Mouse (Mus musculus): ENCODE measurements around the gene Tmem242. TPM values are rescaled to one million over a fixed set of nuclear protein-coding genes. Genes with fewer than 3 reads are reported as not detected.

Tmem242 gene
- polyA plus RNA-seq, 1 experiment: 3.7 TPM

GRCm38 (mm10) chr17:5416518-5416917, 23.5 kb downstream of the Tmem242 start:
- no peak overlapping the region for H3K27ac ChIP-seq (ENCODE audit: insufficient read depth, low read depth, low read length)
- no peaks in the 10 kb centered on the region for H3K4me1 ChIP-seq (ENCODE audit: control insufficient read depth, insufficient read depth, insufficient read length, low read length)
- WGBS: 96% methylated on average over 3 of the region's 3 CpGs
- H3K27me3 ChIP-seq (ENCODE audit: control insufficient read depth, insufficient read depth, low read length): no peaks in the 10 kb centered on the region
- H3K36me3 ChIP-seq (ENCODE audit: control insufficient read depth, insufficient read depth, low read length): peaks cover 13% of the 10 kb centered on the region
- no peak for TF ChIP-seq CTCF (IDR thresholded peaks at IDR 0.05; ENCODE audit: extremely low read depth, insufficient read length, insufficient replicate concordance, low read depth, low read length)
- no peak for TF ChIP-seq POLR2A (IDR thresholded peaks at IDR 0.05; ENCODE audit: low read depth, low read length)
- no peak overlapping the region for H3K4me3 ChIP-seq (ENCODE audit: low read depth, low read length)

DNA sequence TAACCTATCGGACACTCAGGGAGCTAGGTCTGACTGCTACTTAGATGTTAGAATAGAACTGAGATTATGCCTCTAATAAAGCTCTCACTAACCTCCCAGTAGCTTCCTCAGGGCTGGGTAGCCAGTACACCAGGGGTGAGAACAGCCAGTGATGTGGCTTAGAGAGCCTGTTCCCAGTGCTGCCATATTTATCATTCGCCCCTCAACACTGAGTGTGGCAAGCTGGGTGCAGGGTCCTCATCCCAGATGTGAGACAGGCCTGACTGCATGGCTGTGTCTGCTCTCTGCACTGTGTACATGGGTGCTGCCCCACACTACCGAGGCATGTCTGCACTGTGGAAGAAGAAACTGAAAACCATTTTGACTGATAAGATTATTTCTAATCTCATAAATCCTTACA, 26.0 kb downstream of the Tmem242 start:
- WGBS: 78% methylated on average over 3 of the region's 3 CpGs
- Histone ChIP-seq H3K27me3 (ENCODE audit: control insufficient read depth, insufficient read depth, low read length) (no peaks in the 10 kb centered on the region), H3K36me3 (ENCODE audit: control insufficient read depth, insufficient read depth, low read length) (peaks cover 13% of the 10 kb centered on the region), H3K4me1 (ENCODE audit: control insufficient read depth, insufficient read depth, insufficient read length, low read length) (no peaks in the 10 kb centered on the region), H3K27ac (ENCODE audit: insufficient read depth, low read depth, low read length) (no peak overlapping the region), H3K4me3 (ENCODE audit: low read depth, low read length) (no peak overlapping the region)
- TF ChIP-seq POLR2A (IDR thresholded peaks at IDR 0.05; ENCODE audit: low read depth, low read length): no peak
- TF ChIP-seq CTCF (IDR thresholded peaks at IDR 0.05; ENCODE audit: extremely low read depth, insufficient read length, insufficient replicate concordance, low read depth, low read length): no peak

DNA sequence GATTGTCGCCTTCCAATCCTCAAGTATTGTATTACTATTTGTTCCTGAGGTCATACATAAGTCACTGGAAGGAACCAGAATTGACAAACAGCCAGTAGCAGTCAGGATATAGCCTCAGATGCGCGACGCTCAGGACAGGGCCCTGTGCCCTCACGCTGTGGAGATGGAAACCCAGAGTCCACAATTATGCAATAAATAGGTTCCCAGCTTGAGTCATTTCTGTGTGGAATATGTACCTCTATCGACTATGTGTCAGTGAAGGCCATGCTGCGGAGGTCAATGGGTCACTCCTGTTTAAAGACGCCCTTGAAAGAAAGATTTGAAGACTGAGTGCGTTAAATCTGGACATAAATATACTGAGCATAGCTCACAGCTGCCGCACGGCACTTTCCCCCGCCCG, 26.7 kb downstream of the Tmem242 start:
- no peaks in the 10 kb centered on the region for H3K27me3 ChIP-seq (ENCODE audit: control insufficient read depth, insufficient read depth, low read length)
- 92% methylated on average over 13 of the region's 13 CpGs for WGBS
- no peak overlapping the region for H3K4me3 ChIP-seq (ENCODE audit: low read depth, low read length)
- TF ChIP-seq POLR2A (IDR thresholded peaks at IDR 0.05; ENCODE audit: low read depth, low read length) (no peak), CTCF (IDR thresholded peaks at IDR 0.05; ENCODE audit: extremely low read depth, insufficient read length, insufficient replicate concordance, low read depth, low read length) (no peak)
- no peak overlapping the region for H3K27ac ChIP-seq (ENCODE audit: insufficient read depth, low read depth, low read length)
- H3K4me1 ChIP-seq (ENCODE audit: control insufficient read depth, insufficient read depth, insufficient read length, low read length): no peaks in the 10 kb centered on the region
- H3K36me3 ChIP-seq (ENCODE audit: control insufficient read depth, insufficient read depth, low read length): peaks cover 11% of the 10 kb centered on the region

DNA sequence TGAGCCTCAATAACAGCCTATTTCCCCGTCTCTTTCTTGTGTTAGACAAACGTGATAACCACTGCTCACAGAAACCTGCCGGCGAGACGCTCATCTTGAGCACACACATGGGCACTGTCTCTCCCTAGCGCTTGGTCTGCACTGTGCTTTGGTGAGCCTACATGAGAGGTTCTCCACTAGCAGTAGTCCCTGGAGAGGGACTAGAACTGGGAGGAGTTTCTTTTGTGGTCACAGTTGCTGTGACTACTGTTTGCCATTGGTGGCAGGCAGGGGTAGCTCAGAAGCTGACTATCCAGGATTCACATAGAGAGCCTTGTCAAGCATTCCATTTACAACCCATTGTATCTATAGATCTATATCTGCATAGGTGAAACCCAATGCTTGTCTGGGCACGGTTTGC, 27.3 kb downstream of the Tmem242 start:
- no peak overlapping the region for H3K4me3 ChIP-seq (ENCODE audit: low read depth, low read length)
- H3K4me1 ChIP-seq (ENCODE audit: control insufficient read depth, insufficient read depth, insufficient read length, low read length): no peaks in the 10 kb centered on the region
- TF ChIP-seq CTCF (IDR thresholded peaks at IDR 0.05; ENCODE audit: extremely low read depth, insufficient read length, insufficient replicate concordance, low read depth, low read length): no peak
- TF ChIP-seq POLR2A (IDR thresholded peaks at IDR 0.05; ENCODE audit: low read depth, low read length): no peak
- H3K27me3 ChIP-seq (ENCODE audit: control insufficient read depth, insufficient read depth, low read length): no peaks in the 10 kb centered on the region
- peaks cover 8% of the 10 kb centered on the region for H3K36me3 ChIP-seq (ENCODE audit: control insufficient read depth, insufficient read depth, low read length)
- WGBS: 86% methylated on average over 7 of the region's 7 CpGs
- no peak overlapping the region for H3K27ac ChIP-seq (ENCODE audit: insufficient read depth, low read depth, low read length)

DNA sequence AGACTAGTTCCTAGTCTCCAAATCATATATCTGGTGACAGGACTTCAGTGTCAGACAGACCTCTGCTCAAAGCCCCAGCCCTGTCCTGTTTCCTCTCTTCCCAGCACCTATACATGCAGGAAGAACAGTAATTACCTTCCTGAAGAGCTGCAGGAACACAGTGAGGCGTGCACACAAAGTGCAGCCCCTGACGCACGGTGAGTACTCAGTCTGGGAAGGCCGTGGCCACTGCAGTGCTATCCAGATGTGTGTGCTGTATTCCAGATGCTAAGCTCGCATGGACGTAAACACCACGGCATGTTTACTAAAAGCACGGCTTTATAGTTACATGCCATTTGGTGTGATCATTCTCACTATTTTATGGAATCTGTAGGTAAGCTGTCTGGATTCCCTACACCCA, 27.8 kb downstream of the Tmem242 start:
- TF ChIP-seq CTCF (IDR thresholded peaks at IDR 0.05; ENCODE audit: extremely low read depth, insufficient read length, insufficient replicate concordance, low read depth, low read length) (no peak), POLR2A (IDR thresholded peaks at IDR 0.05; ENCODE audit: low read depth, low read length) (no peak)
- 91% methylated on average over 8 of the region's 8 CpGs for whole genome bisulfite sequencing

DNA sequence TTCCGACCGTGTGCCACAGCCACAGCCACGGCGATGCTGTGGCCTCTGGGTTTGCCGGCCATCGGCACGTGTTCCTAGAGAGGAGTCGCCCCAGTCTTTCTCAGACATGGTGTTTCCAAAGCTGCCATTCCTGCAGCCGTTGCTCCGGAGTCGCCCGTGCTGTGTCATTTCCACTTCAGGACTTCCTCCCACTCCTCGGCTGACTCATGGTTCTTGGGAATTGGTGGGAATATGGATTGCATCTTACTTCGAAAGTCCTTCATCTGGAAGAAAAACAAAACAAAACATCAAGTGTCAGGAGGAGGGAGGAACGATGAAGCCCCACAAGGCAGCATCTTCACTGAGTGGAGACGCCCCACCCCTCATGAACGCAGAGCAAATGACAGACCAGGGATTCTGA, 28.9 kb downstream of the Tmem242 start:
- Histone ChIP-seq H3K36me3 (ENCODE audit: control insufficient read depth, insufficient read depth, low read length) (peaks cover 6% of the 10 kb centered on the region), H3K4me1 (ENCODE audit: control insufficient read depth, insufficient read depth, insufficient read length, low read length) (peaks cover 2% of the 10 kb centered on the region; the same call in 1 of the 2 replicates), H3K4me3 (ENCODE audit: low read depth, low read length) (no peak overlapping the region), H3K27me3 (ENCODE audit: control insufficient read depth, insufficient read depth, low read length) (no peaks in the 10 kb centered on the region), H3K27ac (ENCODE audit: insufficient read depth, low read depth, low read length) (no peak overlapping the region)
- TF ChIP-seq CTCF (IDR thresholded peaks at IDR 0.05; ENCODE audit: extremely low read depth, insufficient read length, insufficient replicate concordance, low read depth, low read length): no peak
- 90% methylated on average over 17 of the region's 17 CpGs for WGBS

More for the DNA sequence above, 27.8 kb downstream of the Tmem242 start:
- Histone ChIP-seq H3K4me1 (ENCODE audit: control insufficient read depth, insufficient read depth, insufficient read length, low read length) (no peaks in the 10 kb centered on the region), H3K27me3 (ENCODE audit: control insufficient read depth, insufficient read depth, low read length) (no peaks in the 10 kb centered on the region), H3K27ac (ENCODE audit: insufficient read depth, low read depth, low read length) (no peak overlapping the region), H3K4me3 (ENCODE audit: low read depth, low read length) (no peak overlapping the region), H3K36me3 (ENCODE audit: control insufficient read depth, insufficient read depth, low read length) (peaks cover 6% of the 10 kb centered on the region)

DNA sequence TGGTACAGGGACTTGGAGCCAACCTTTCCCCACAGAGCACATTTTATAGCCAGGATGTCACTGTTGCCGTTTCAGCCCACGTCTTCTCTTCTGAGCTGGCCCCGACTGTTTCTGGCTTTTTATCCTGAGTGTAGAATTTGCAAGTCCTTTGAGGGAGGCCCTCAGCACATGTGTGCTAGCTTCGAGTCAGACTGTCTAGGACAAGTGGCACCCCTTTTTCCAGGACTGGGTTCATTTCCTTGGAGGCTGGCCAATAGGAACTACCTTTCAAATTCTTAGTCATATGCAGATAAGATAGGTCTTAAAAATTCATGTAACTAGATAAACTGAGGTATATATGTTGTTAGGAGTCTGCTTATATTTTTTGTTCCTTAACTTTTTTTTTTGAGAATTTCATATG, 29.7 kb downstream of the Tmem242 start:
- Histone ChIP-seq H3K4me3 (ENCODE audit: low read depth, low read length) (no peak overlapping the region), H3K27me3 (ENCODE audit: control insufficient read depth, insufficient read depth, low read length) (no peaks in the 10 kb centered on the region), H3K27ac (ENCODE audit: insufficient read depth, low read depth, low read length) (no peak overlapping the region), H3K4me1 (ENCODE audit: control insufficient read depth, insufficient read depth, insufficient read length, low read length) (peaks cover 2% of the 10 kb centered on the region; the same call in 1 of the 2 replicates), H3K36me3 (ENCODE audit: control insufficient read depth, insufficient read depth, low read length) (peaks cover 6% of the 10 kb centered on the region)
- TF ChIP-seq POLR2A (IDR thresholded peaks at IDR 0.05; ENCODE audit: low read depth, low read length): no peak
- TF ChIP-seq CTCF (IDR thresholded peaks at IDR 0.05; ENCODE audit: extremely low read depth, insufficient read length, insufficient replicate concordance, low read depth, low read length): no peak
- 51% methylated on average over 4 of the region's 4 CpGs for WGBS

- 47% methylated on average over 6 of the region's 6 CpGs for WGBS
Observed at GRCm38 (mm10) chr17:5407030-5407429, 33.0 kb downstream of the Tmem242 start.

More at GRCm38 (mm10) chr17:5407030-5407429, 33.0 kb downstream of the Tmem242 start:
- Histone ChIP-seq H3K4me1 (ENCODE audit: control insufficient read depth, insufficient read depth, insufficient read length, low read length) (peaks cover 6% of the 10 kb centered on the region; the same call in 1 of the 2 replicates), H3K27ac (ENCODE audit: insufficient read depth, low read depth, low read length) (no peak overlapping the region), H3K36me3 (ENCODE audit: control insufficient read depth, insufficient read depth, low read length) (peaks cover 6% of the 10 kb centered on the region), H3K27me3 (ENCODE audit: control insufficient read depth, insufficient read depth, low read length) (no peaks in the 10 kb centered on the region), H3K4me3 (ENCODE audit: low read depth, low read length) (no peak overlapping the region)
- no peak for TF ChIP-seq CTCF (IDR thresholded peaks at IDR 0.05; ENCODE audit: extremely low read depth, insufficient read length, insufficient replicate concordance, low read depth, low read length)
- no peak for TF ChIP-seq POLR2A (IDR thresholded peaks at IDR 0.05; ENCODE audit: low read depth, low read length)

Data from small intestine, adult 2 months (tissue).